Mouse (Mus musculus) heart, embryonic 15.5 days (tissue): Measurements from ENCODE around the gene Dennd4c. TPM values are rescaled to one million over a fixed set of nuclear protein-coding genes. Genes with fewer than 3 reads are reported as not detected.

Experiments used
- ATAC-seq: fragments of 200-750 bp; cut with Nextera tagmentation; replicated peaks from 2 replicates; pipeline ENCODE4 v1.8.0; 2017; ENCODE audit warnings: low read depth, moderate TSS enrichment; ENCODE audit not compliant: insufficient number of reproducible peaks, insufficient read depth, low FRiP score
- H3K27ac ChIP-seq: fragments of 300-500 bp; sonication (generic); 2 replicates; pipeline ENCODE4 v1.5.1; 2015; ENCODE audit warnings: mild to moderate bottlenecking, inconsistent platforms
- H3K27me3 ChIP-seq: fragments of 300-500 bp; sonication (generic); 2 replicates; pipeline ENCODE4 v1.6.1; 2015; ENCODE audit warnings: inconsistent platforms
- H3K36me3 ChIP-seq: fragments of 300-500 bp; sonication (generic); 2 replicates; pipeline ENCODE4 v1.6.1; 2015; ENCODE audit warnings: mild to moderate bottlenecking, inconsistent platforms
- H3K4me1 ChIP-seq: fragments of 300-500 bp; sonication (generic); replicated peaks from 2 replicates; pipeline ENCODE4 v1.6.1; 2015; ENCODE audit warnings: inconsistent platforms
- H3K4me2 ChIP-seq: fragments of 300-500 bp; sonication (generic); 2 replicates; pipeline ENCODE4 v1.6.1; 2015; ENCODE audit warnings: inconsistent platforms, mild to moderate bottlenecking, moderate library complexity
- H3K4me3 ChIP-seq: fragments of 300-500 bp; sonication (generic); 2 replicates; pipeline ENCODE4 v1.5.1; 2015; ENCODE audit warnings: mild to moderate bottlenecking, inconsistent platforms
- H3K9ac ChIP-seq: fragments of 300-500 bp; sonication (generic); 2 replicates; pipeline ENCODE4 v1.6.1; 2015; ENCODE audit warnings: mild to moderate bottlenecking, inconsistent platforms
- H3K9me3 ChIP-seq: fragments of 300-500 bp; sonication (generic); replicated peaks from 2 replicates; pipeline ENCODE4 v1.6.1; 2016; ENCODE audit warnings: inconsistent platforms
- WGBS: fragments of 180-500 bp; shearing (Covaris S2); methylation state at CpG from one replicate; pipeline ENCODE4 v1.1.7; 2015; ENCODE audit warnings: mixed read lengths; 5-methylcytosine and 5-hydroxymethylcytosine counted together
- polyA plus RNA-seq: library from polyadenylated mRNA; unstranded; fragments of >200 nt; fragmentation: Nextera tagmentation; extraction: Ambion mirVana; gene quantifications from 2 replicates; pipeline ENCODE4 v1.2.1, GENCODE M21; 2015

Gene Dennd4c
- polyA plus RNA-seq, 1 experiment from 2014 or later, result 5.2 TPM

DNA sequence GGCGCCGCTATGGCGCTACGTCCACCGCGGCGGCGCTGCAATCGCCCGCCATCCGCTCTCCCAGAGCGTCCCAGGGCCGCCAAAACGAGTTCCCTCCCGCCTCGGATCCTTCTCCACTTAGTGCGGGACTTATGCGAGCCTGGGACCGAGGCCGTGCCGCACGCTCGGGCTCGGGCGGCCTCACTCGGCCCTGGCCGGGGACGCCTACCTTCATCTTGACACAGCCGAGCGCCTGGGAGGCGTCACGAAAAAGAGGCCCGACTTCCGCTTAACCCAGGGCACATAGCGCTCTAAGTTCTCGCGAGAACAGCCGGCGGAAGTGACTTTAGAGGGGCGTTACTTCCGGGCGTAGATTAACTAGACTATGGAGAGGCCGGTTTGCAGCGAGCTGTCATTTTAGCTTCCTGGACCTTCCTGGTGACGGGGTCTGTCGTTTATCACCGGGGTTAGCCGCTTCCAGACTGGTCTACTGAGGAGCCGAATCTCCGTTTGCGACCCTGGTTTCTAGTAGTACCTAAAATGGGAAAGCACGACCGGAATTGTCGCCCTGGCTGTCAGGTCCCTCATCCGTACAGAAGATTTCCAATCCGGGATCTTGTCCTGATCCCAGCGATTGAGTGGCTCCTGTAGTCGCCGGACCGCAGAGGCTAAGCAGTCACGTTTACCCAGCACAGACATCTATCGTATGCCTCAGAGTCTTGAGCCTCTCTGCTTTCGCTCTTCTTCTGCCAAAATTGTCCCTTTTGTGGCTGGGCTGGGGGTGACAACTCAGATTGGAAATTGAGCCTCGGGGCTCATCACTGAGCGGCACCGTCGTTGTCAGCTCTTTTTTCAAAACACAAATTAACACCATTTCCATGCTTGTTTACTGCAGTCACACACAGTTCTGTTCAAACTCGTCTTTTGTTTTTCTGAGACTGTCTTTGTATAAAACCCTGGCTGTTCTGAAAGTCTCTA, 109.0 kb downstream of the Dennd4c start, which contains the start of gene Rps6:
Gene Rps6, minus strand, starts transcription at position 300 of the 957 bp plus-strand sequence.
- peak; percentile 96 for ATAC-seq
- Histone ChIP-seq H3K4me1 (peaks cover 10% of the 10 kb centered on the region), H3K4me3 (peak within 1 kb of the TSS; percentile 92), H3K9ac (peak within 1 kb of the TSS; percentile 100), H3K4me2 (peak within 1 kb of the TSS; percentile 83), H3K27ac (peak within 1 kb of the TSS; percentile 90), H3K27me3 (no peaks in the 10 kb centered on the region), H3K36me3 (peaks cover 28% of the 10 kb centered on the region), H3K9me3 (no peaks in the 10 kb centered on the region)
- WGBS, result under 1% methylated on average over 68 of the region's 68 CpGs

DNA sequence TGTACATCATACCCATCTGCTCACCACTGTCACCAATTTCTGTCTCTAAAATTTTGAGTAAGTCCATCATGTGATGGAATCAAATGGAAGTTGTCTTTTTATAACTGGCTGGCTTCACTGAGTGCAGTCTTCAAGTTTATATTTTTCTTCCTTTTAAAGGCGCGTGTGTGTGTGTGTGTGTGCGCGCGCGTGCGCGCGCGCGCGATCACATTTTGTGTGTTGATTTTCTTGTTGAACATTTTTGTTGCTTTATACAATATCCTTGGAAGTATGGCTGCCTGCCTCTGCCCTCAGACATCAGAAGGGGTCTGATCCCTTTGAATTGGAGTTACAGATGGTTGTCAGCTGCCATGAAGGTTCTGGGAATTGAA, 109.7 kb downstream of the Dennd4c start:
- H3K4me1 ChIP-seq, result peaks cover 10% of the 10 kb centered on the region
- H3K9ac ChIP-seq, result peak overlapping the region; percentile 76
- peaks cover 21% of the 10 kb centered on the region for H3K36me3 ChIP-seq
- H3K4me2 ChIP-seq, result peak overlapping the region; percentile 83
- no peaks in the 10 kb centered on the region for H3K9me3 ChIP-seq
- H3K27me3 ChIP-seq, result no peaks in the 10 kb centered on the region
- WGBS, result 48% methylated on average over 12 of the region's 12 CpGs
- ATAC-seq, result no peak
- peak overlapping the region; percentile 90; the same call in 1 of the 2 replicates for H3K27ac ChIP-seq
- H3K4me3 ChIP-seq, result peak overlapping the region; percentile 92

DNA sequence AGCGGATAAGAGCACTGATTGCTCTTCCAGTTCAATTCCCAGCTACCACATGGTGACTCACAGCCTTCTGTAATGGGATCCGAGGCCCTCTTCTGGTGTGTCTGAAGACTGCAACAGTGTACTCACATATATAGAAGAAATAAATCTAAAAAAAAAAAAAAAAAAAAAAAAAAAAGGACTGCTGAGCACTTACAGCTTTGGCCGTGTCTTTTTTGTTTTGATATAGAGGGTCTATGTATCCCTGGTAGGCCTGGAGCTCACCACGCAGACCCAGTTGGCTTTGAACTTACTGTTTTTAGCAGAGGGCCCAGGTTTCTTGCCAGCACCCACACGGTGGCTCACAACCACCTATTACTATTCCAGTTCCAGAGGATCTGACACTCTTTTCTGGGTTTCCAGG, 115.7 kb downstream of the Dennd4c start:
- H3K9ac ChIP-seq, result no peak overlapping the region
- H3K4me1 ChIP-seq, result no peaks in the 10 kb centered on the region
- no peaks in the 10 kb centered on the region for H3K36me3 ChIP-seq
- no peaks in the 10 kb centered on the region for H3K9me3 ChIP-seq
- WGBS, result 76% methylated on average over 5 of the region's 5 CpGs
- H3K4me3 ChIP-seq, result no peak overlapping the region
- no peak overlapping the region for H3K27ac ChIP-seq
- no peak for ATAC-seq
- no peaks in the 10 kb centered on the region for H3K27me3 ChIP-seq
- no peak overlapping the region for H3K4me2 ChIP-seq

DNA sequence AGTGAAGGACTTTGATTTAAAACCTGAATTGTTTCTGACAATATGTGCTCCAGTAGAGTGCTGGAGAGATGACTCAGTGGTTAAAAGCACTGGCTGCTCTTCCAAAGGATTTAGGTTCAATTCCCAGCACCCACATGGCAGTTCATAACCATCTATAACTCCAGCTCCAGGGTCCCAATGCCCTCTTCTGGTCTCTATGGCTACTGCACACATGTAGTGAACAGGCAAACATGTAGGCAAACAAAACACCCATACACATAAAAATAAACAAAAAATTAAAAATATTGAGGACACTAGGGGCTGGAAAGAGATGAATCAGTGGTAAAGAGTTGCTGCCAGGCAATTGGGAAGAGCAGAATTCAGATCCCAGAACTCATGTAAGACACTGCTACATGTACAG, 123.6 kb downstream of the Dennd4c start:
- Histone ChIP-seq H3K27ac (no peak overlapping the region), H3K9me3 (no peaks in the 10 kb centered on the region), H3K9ac (no peak overlapping the region), H3K36me3 (no peaks in the 10 kb centered on the region), H3K4me3 (no peak overlapping the region), H3K4me1 (peaks cover 2% of the 10 kb centered on the region; the same call in 1 of the 2 replicates), H3K27me3 (no peaks in the 10 kb centered on the region), H3K4me2 (no peak overlapping the region)
- ATAC-seq, result no peak

DNA sequence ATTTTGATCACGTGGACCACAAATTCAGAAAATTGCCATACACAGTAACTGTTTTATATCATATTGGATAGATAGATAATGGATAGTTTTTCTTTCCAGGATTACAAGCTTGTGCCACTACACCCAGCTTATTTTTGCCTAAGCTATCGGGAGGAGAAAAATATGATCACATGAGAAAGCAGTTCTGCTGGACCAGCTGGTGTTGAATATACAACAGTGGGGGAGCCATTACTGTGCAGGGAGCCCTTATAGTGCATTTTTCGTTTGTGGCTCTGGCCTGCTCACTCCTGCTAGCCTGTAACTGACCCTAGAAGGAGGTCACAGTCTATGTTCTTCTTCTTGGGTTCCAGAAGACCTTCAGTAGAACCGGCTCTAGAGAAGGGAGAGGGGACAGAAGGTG, 124.7 kb downstream of the Dennd4c start:
- H3K27me3 ChIP-seq, result no peaks in the 10 kb centered on the region
- H3K4me1 ChIP-seq, result peaks cover 2% of the 10 kb centered on the region; the same call in 1 of the 2 replicates
- no peak overlapping the region for H3K9ac ChIP-seq
- no peaks in the 10 kb centered on the region for H3K9me3 ChIP-seq
- no peaks in the 10 kb centered on the region for H3K36me3 ChIP-seq
- no peak overlapping the region for H3K4me3 ChIP-seq
- no peak for ATAC-seq
- WGBS, result 60% methylated on average over 4 of the region's 4 CpGs
- H3K4me2 ChIP-seq, result no peak overlapping the region
- no peak overlapping the region for H3K27ac ChIP-seq

DNA sequence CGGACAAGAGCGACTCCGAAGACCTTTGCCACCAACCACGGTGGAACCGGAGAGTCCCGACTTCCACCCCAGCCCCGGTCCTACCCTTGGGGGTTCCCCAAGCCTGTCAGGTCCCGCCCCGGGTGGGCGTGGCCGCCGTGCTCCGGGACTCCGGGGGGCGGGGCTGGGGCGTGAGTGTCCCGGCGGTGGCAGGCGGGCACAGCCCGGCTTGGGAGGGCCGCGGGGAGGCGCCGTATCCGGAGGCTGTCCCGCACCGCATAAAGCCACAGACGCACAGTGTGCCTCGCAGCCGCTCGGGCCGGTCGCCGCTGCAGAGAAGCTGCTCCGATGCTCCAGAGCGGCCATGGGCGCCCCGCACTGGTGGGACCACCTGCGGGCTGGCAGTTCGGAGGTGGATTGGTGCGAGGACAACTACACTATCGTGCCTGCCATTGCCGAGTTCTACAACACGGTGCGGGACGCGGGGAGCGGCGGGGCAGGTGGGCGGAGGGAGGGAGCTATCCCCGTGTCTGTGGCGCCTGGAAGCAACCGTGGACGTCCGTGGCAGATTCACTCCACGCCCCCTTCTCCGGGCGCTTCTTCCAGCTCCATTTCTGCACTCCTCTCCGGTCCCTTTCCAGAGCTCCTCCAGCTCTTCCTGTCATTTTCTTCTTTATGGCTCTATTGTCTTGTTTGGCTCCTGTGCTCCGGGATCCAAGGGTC, 125.9 kb downstream of the Dennd4c start, which contains the start of gene Acer2:
Gene Acer2, plus strand, starts transcription at position 251 of the 702 bp plus-strand sequence.
- peak within 1 kb of the TSS; percentile 70 for H3K9ac ChIP-seq
- H3K36me3 ChIP-seq, result no peaks in the 10 kb centered on the region
- ATAC-seq, result peak; percentile 95
- WGBS, result under 1% methylated on average over 59 of the region's 60 CpGs
- peak within 1 kb of the TSS; percentile 93 for H3K4me2 ChIP-seq
- peak within 1 kb of the TSS; percentile 52 for H3K27ac ChIP-seq
- H3K4me3 ChIP-seq, result peak within 1 kb of the TSS; percentile 68
- H3K4me1 ChIP-seq, result peaks cover 2% of the 10 kb centered on the region; the same call in 1 of the 2 replicates
- H3K9me3 ChIP-seq, result no peaks in the 10 kb centered on the region
- no peaks in the 10 kb centered on the region for H3K27me3 ChIP-seq

DNA sequence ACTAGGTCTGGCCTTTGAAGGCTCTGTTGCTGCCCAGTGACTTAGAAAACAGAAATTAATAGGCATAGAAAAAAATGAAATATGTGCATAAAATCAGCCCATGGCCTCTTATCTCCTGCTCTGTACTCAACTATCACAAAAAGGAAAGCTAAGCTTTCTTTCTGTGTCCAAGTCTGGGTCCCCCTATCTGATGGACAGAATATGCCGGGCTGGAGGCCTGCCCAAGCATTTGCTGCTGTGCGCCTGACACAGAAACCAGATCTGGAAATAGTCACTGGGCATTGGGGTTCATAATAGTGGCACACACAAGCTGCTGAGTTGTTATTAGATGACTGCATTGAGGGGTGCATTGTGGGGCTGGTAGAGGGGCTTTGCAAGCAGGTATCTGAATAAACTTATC, 131.1 kb downstream of the Dennd4c start:
- ATAC-seq, result no peak
- Histone ChIP-seq H3K27ac (peak overlapping the region; percentile 46; the same call in 1 of the 2 replicates), H3K27me3 (no peaks in the 10 kb centered on the region), H3K36me3 (no peaks in the 10 kb centered on the region), H3K9me3 (no peaks in the 10 kb centered on the region), H3K4me3 (no peak overlapping the region), H3K4me2 (no peak overlapping the region), H3K4me1 (peaks cover 2% of the 10 kb centered on the region; the same call in 1 of the 2 replicates), H3K9ac (no peak overlapping the region)
- WGBS, result 39% methylated on average over 2 of the region's 2 CpGs

DNA sequence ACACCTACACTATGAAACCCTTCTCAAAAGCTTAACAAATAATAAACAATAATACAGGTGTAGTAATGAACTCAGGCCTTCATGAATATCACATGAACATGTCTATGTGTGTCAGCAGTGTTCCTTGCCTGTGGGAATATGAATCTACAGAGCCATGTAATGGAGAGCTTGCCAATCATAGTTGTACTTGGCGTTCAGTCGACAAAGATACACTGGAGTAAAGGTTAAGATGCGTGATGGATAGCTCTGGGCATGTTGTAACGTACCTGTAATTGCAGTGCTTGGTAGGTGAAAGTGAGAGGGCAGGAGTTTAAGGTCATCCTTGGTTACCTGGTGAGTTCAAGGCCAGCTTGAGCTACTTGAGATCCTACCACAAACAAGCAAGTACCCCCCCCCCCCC, 132.8 kb downstream of the Dennd4c start:
- no peak overlapping the region for H3K4me3 ChIP-seq
- no peak overlapping the region for H3K9ac ChIP-seq
- 83% methylated on average over 4 of the region's 4 CpGs for WGBS
- no peak overlapping the region for H3K27ac ChIP-seq
- H3K36me3 ChIP-seq, result no peaks in the 10 kb centered on the region
- H3K9me3 ChIP-seq, result no peaks in the 10 kb centered on the region
- H3K4me1 ChIP-seq, result peaks cover 8% of the 10 kb centered on the region
- H3K4me2 ChIP-seq, result no peak overlapping the region
- no peaks in the 10 kb centered on the region for H3K27me3 ChIP-seq
- no peak for ATAC-seq

DNA sequence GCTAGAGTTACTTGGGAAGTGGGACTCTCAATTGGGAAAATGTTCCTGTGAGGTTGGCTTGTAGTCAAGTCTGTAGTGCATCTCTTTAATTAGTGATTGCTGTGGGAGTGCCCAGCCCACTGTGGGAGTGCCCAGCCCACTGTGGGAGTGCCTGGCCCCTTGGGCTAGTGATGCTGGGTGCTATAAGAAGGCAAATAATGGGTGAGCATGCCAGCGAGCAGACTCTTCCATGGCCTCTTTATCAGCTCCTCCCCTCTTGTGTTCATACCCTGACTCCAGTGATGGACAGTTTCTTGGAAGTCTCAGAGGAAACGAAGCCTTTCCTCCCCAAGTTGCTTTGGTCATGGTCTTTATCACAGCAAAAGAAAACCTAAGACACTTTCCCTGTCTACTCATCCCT, 134.1 kb downstream of the Dennd4c start:
- Histone ChIP-seq H3K36me3 (no peaks in the 10 kb centered on the region), H3K4me2 (no peak overlapping the region), H3K4me3 (no peak overlapping the region), H3K27me3 (no peaks in the 10 kb centered on the region), H3K9me3 (no peaks in the 10 kb centered on the region), H3K4me1 (peaks cover 18% of the 10 kb centered on the region), H3K9ac (no peak overlapping the region), H3K27ac (no peak overlapping the region)
- ATAC-seq, result no peak
- 43% methylated on average over 2 of the region's 2 CpGs for WGBS

DNA sequence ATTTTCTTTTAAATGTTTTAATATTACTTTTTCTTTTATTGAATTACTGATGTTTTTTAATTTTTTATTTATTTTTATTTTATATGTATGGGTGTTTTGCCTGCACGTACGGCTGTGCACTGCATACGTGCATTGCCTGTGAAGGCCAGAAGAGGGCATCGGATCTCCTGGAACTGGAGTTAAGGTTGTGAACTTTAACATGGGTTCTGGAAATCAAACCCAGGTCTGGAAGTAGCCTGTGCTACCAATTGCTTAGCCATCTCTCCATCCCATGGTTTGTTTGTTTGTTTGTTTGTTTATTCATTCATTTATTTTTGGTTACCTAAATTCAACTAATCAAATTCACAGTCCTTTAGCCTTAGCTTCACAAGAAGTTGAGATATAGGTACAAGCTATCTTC, 136.6 kb downstream of the Dennd4c start:
- Histone ChIP-seq H3K9me3 (no peaks in the 10 kb centered on the region), H3K4me2 (no peak overlapping the region), H3K36me3 (peaks cover 6% of the 10 kb centered on the region; the same call in 1 of the 2 replicates), H3K27me3 (no peaks in the 10 kb centered on the region), H3K9ac (no peak overlapping the region), H3K4me3 (no peak overlapping the region), H3K4me1 (peaks cover 18% of the 10 kb centered on the region), H3K27ac (no peak overlapping the region)
- 57% methylated on average over 4 of the region's 4 CpGs for WGBS
- no peak for ATAC-seq

DNA sequence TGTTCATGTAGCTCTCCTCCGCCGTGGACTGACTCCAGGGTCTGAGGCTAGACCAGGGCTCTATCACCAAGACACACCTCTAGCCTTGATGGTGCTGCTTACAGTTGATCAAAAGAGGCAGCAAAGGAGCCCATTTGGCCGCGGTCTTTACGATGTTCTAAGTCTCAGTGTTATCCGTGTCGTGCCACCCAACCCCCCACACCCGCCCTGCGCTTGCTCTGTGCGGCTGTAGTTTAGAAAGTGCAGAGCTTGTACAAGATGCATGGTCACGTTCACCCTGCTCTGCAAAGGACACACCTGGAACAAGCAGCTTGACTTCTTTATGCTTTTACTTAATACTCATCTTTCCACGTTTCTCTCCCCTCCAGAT, 137.4 kb downstream of the Dennd4c start:
- Histone ChIP-seq H3K4me2 (peak overlapping the region; percentile 79), H3K4me3 (peak overlapping the region; percentile 52), H3K9me3 (no peaks in the 10 kb centered on the region), H3K36me3 (peaks cover 6% of the 10 kb centered on the region; the same call in 1 of the 2 replicates), H3K4me1 (peaks cover 18% of the 10 kb centered on the region), H3K9ac (peak overlapping the region; percentile 49), H3K27ac (peak overlapping the region; percentile 83), H3K27me3 (no peaks in the 10 kb centered on the region)
- ATAC-seq, result peak; percentile 39; the same call in 1 of the 2 replicates
- 20% methylated on average over 12 of the region's 12 CpGs for WGBS
